12 mouse cellular contexts compared by ENCODE assay signal in the genomic region with DNA sequence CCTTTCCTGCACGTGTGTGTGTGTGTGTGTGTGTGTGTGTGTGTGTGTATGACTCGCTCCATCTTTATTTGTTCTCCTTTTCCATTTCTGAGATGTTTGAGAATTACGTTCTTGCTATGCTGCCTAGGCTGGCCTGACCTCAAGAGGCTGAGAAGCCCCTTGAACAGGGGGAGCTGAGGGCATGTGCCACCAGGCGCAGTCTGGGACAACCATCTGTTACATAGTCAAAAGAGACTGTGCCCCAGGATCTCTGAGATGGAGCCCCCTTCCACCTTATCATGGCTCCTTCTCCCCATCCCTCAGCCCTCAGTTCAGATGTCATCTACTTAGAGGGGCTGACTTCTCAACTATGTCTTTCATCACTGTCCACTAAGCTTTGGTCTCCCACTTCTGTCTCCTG. TPM values are rescaled to one million over a fixed set of nuclear protein-coding genes. Genes with fewer than 3 reads are reported as not detected.
DNase-seq lines count a peak whose midpoint lies in the region; ATAC-seq and TF ChIP-seq lines count a peak whose summit lies in the region.
"Had no signal": no experiment of that assay in that cellular context is flagged by ENCODE, and none has a peak within 500 bp of the region (broad histone marks: within the 10 kb centered on the region; RNA-seq: fewer than 3 reads in every experiment).

No protein-coding gene starts in this region.

- no peak overlapping the region for H3K9ac ChIP-seq in heart, embryonic 13.5 days
- no peak overlapping the region for H3K9ac ChIP-seq in midbrain, embryonic 13.5 days (replicated peaks)
- no peak overlapping the region for H3K9ac ChIP-seq in midbrain, postnatal 0 days (replicated peaks; ENCODE audit: low read length, poor library complexity, severe bottlenecking)
- no peak overlapping the region for H3K9ac ChIP-seq in embryonic facial prominence, embryonic 15.5 days

- H3K27me3 ChIP-seq in heart, embryonic 13.5 days (replicated peaks), result no peaks in the 10 kb centered on the region
- no peaks in the 10 kb centered on the region for H3K27me3 ChIP-seq in midbrain, embryonic 13.5 days
- H3K27me3 ChIP-seq in midbrain, postnatal 0 days (ENCODE audit: insufficient read depth, low read length), result no peaks in the 10 kb centered on the region
- no peaks in the 10 kb centered on the region for H3K27me3 ChIP-seq in embryonic facial prominence, embryonic 15.5 days
- H3K27me3 ChIP-seq in myocyte (ENCODE audit: control insufficient read depth, insufficient read depth, insufficient read length), result no peaks in the 10 kb centered on the region
- H3K27me3 ChIP-seq: neural tube, embryonic 13.5 days had no signal

- no peak overlapping the region for H3ac ChIP-seq in myocyte (ENCODE audit: control insufficient read depth, insufficient read length)

- peak overlapping the region; percentile 86; the same call in 1 of the 2 replicates for H3K4me2 ChIP-seq in heart, embryonic 13.5 days
- H3K4me2 ChIP-seq in midbrain, embryonic 13.5 days (replicated peaks), result peak overlapping the region; percentile 83
- H3K4me2 ChIP-seq in midbrain, postnatal 0 days (ENCODE audit: low read depth, low read length, poor library complexity, severe bottlenecking), result no peak overlapping the region
- peak overlapping the region; percentile 71; the same call in 1 of the 2 replicates for H3K4me2 ChIP-seq in embryonic facial prominence, embryonic 15.5 days (replicated peaks)
- peak overlapping the region; percentile 86 for H3K4me2 ChIP-seq in myocyte (ENCODE audit: low read depth)

- H3K79me2 ChIP-seq in myocyte (ENCODE audit: control insufficient read depth, insufficient read depth), result peaks cover 53% of the 10 kb centered on the region

- intact Hi-C loops in heart, postnatal 25 days (cut with DNase I), result no loop called here

- H3K9me3 ChIP-seq in heart, embryonic 13.5 days, result no peaks in the 10 kb centered on the region
- H3K9me3 ChIP-seq in midbrain, embryonic 13.5 days, result no peaks in the 10 kb centered on the region
- H3K9me3 ChIP-seq in midbrain, postnatal 0 days (ENCODE audit: low read length), result no peaks in the 10 kb centered on the region
- H3K9me3 ChIP-seq in embryonic facial prominence, embryonic 15.5 days (replicated peaks), result no peaks in the 10 kb centered on the region
- H3K9me3 ChIP-seq: neural tube, embryonic 13.5 days had no signal

- TF ChIP-seq POLR2A in myocyte (IDR thresholded peaks at IDR 0.05; ENCODE audit: insufficient read length, low read depth), result peak; percentile 26

- no peak for ATAC-seq in heart, embryonic 13.5 days (ENCODE audit: extremely low read depth, insufficient number of reproducible peaks, low FRiP score, low TSS enrichment)
- no peak for ATAC-seq in midbrain, embryonic 13.5 days
- ATAC-seq in midbrain, postnatal 0 days (ENCODE audit: low FRiP score), result no peak
- no peak for ATAC-seq in embryonic facial prominence, embryonic 15.5 days (ENCODE audit: insufficient number of reproducible peaks, low FRiP score, low TSS enrichment, low read depth)
- ATAC-seq: activated CD4-positive, CD25-positive, alpha-beta regulatory T cell, adult 4 months had no signal

- 88% methylated on average over 4 of the region's 4 CpGs for WGBS in heart, embryonic 13.5 days
- WGBS in midbrain, embryonic 13.5 days, result 93% methylated on average over 4 of the region's 4 CpGs
- 97% methylated on average over 4 of the region's 4 CpGs for WGBS in midbrain, postnatal 0 days
- 93% methylated on average over 4 of the region's 4 CpGs for WGBS in embryonic facial prominence, embryonic 15.5 days

- H3K36me3 ChIP-seq in heart, embryonic 13.5 days, result peaks cover 38% of the 10 kb centered on the region
- peaks cover 5% of the 10 kb centered on the region for H3K36me3 ChIP-seq in midbrain, embryonic 13.5 days
- no peaks in the 10 kb centered on the region for H3K36me3 ChIP-seq in midbrain, postnatal 0 days (ENCODE audit: insufficient read depth, low read length)
- H3K36me3 ChIP-seq in embryonic facial prominence, embryonic 15.5 days, result peaks cover 27% of the 10 kb centered on the region
- H3K36me3 ChIP-seq in myocyte (ENCODE audit: control insufficient read depth, insufficient read depth), result peaks cover 39% of the 10 kb centered on the region

- DNase-seq in heart, postnatal 25 days (ENCODE audit: low spot score), result no peak
- no peak for DNase-seq in midbrain, postnatal 0 days (ENCODE audit: low spot score)
- DNase-seq in cerebellum, adult 9-11 months, result no peak
- DNase-seq: kidney, adult 18-20 months; lung, postnatal 10 days; right cerebral cortex, postnatal 14 days had no signal

- H3K4me3 ChIP-seq in heart, embryonic 13.5 days, result no peak overlapping the region
- H3K4me3 ChIP-seq in midbrain, embryonic 13.5 days (replicated peaks), result no peak overlapping the region
- H3K4me3 ChIP-seq in midbrain, postnatal 0 days (ENCODE audit: low read depth, low read length), result no peak overlapping the region
- no peak overlapping the region for H3K4me3 ChIP-seq in embryonic facial prominence, embryonic 15.5 days (replicated peaks)
- H3K4me3 ChIP-seq in myocyte, result peak overlapping the region; percentile 94

- TF ChIP-seq CTCF in midbrain, postnatal 0 days (IDR thresholded peaks at IDR 0.05), result no peak

- no peak overlapping the region for H3K27ac ChIP-seq in heart, embryonic 13.5 days (replicated peaks)
- H3K27ac ChIP-seq in midbrain, embryonic 13.5 days, result no peak overlapping the region
- H3K27ac ChIP-seq in midbrain, postnatal 0 days (ENCODE audit: low read depth, low read length), result no peak overlapping the region
- H3K27ac ChIP-seq in embryonic facial prominence, embryonic 15.5 days (replicated peaks), result no peak overlapping the region

- H3K4me1 ChIP-seq in heart, embryonic 13.5 days, result peaks cover 32% of the 10 kb centered on the region
- peaks cover 34% of the 10 kb centered on the region for H3K4me1 ChIP-seq in midbrain, embryonic 13.5 days (replicated peaks)
- peaks cover 18% of the 10 kb centered on the region for H3K4me1 ChIP-seq in midbrain, postnatal 0 days (ENCODE audit: insufficient read depth, low read length)
- H3K4me1 ChIP-seq in embryonic facial prominence, embryonic 15.5 days, result peaks cover 34% of the 10 kb centered on the region

TF ChIP-seq in myocyte, 11 proteins besides CTCF, POLR2A, EP300 and RAD21:
- peak; percentile 56 for TF ChIP-seq POLR2AphosphoS2 (IDR thresholded peaks at IDR 0.05; ENCODE audit: insufficient read length, low read depth)
- no peak for TF ChIP-seq USF1 (IDR thresholded peaks at IDR 0.05; ENCODE audit: low read depth)
TF ChIP-seq in myocyte: peak in this region for 1.

RNA-seq across cellular contexts. Expression of a gene that starts 1.5 kb away (rescaled TPM):
- 77.5 and 80.3 TPM in 2 replicates for polyA plus RNA-seq in heart, embryonic 13.5 days (2015; fragmentation: Nextera tagmentation; extraction: Ambion mirVana)
- 10 to 100 TPM; 26.0 to 28.6 TPM for total RNA-seq in heart, postnatal 25 days (2021)
- 55.7 and 61.3 TPM in 2 replicates for polyA plus RNA-seq in midbrain, embryonic 13.5 days (2015; fragmentation: Nextera tagmentation; extraction: Ambion mirVana)
- total RNA-seq in midbrain, postnatal 0 days (2014; rRNA removed), result 51.4 and 65.9 TPM in 2 replicates
- polyA plus RNA-seq in midbrain, postnatal 0 days (2015; fragmentation: Nextera tagmentation; extraction: Ambion mirVana), result 45.8 and 46.9 TPM in 2 replicates
- polyA plus RNA-seq in embryonic facial prominence, embryonic 15.5 days (2015; fragmentation: Nextera tagmentation; extraction: Ambion mirVana), result 83.9 and 84.0 TPM in 2 replicates
- polyA plus RNA-seq in myocyte (2012; fragmentation: generic; extraction: Trizol), result 77.0 TPM

RNA-seq across cellular contexts. Expression of a gene that starts 1.8 kb away (rescaled TPM):
- 0.51 and 0.70 TPM in 2 replicates for polyA plus RNA-seq in heart, embryonic 13.5 days (2015; fragmentation: Nextera tagmentation; extraction: Ambion mirVana)
- 1 to 10 TPM in 1 of 2 experiments, under 1 TPM in 1; 0.62 to 2.2 TPM for total RNA-seq in heart, postnatal 25 days (2021)
- 2.0 and 2.1 TPM in 2 replicates for polyA plus RNA-seq in midbrain, embryonic 13.5 days (2015; fragmentation: Nextera tagmentation; extraction: Ambion mirVana)
- total RNA-seq in midbrain, postnatal 0 days (2014; rRNA removed), result not detected in 2 replicates
- polyA plus RNA-seq in midbrain, postnatal 0 days (2015; fragmentation: Nextera tagmentation; extraction: Ambion mirVana), result 0.62 and 1.1 TPM in 2 replicates
- polyA plus RNA-seq in embryonic facial prominence, embryonic 15.5 days (2015; fragmentation: Nextera tagmentation; extraction: Ambion mirVana), result 0.88 and 1.6 TPM in 2 replicates
- 1.9 TPM for polyA plus RNA-seq in myocyte (2012; fragmentation: generic; extraction: Trizol)

RNA-seq across cellular contexts. Expression of a gene that starts 2.0 kb away (rescaled TPM):
- polyA plus RNA-seq in heart, embryonic 13.5 days (2015; fragmentation: Nextera tagmentation; extraction: Ambion mirVana), result 2.4 and 2.7 TPM in 2 replicates
- 10 to 100 TPM; 63.7 to 64.5 TPM for total RNA-seq in heart, postnatal 25 days (2021)
- 3.8 and 5.4 TPM in 2 replicates for polyA plus RNA-seq in midbrain, embryonic 13.5 days (2015; fragmentation: Nextera tagmentation; extraction: Ambion mirVana)
- 4.8 and 6.8 TPM in 2 replicates for total RNA-seq in midbrain, postnatal 0 days (2014; rRNA removed)
- 3.4 and 3.7 TPM in 2 replicates for polyA plus RNA-seq in midbrain, postnatal 0 days (2015; fragmentation: Nextera tagmentation; extraction: Ambion mirVana)
- polyA plus RNA-seq in embryonic facial prominence, embryonic 15.5 days (2015; fragmentation: Nextera tagmentation; extraction: Ambion mirVana), result 12.4 and 14.7 TPM in 2 replicates
- 939 TPM for polyA plus RNA-seq in myocyte (2012; fragmentation: generic; extraction: Trizol)

RNA-seq across cellular contexts. Expression of a gene that starts 34.4 kb away (rescaled TPM):
- 96.5 and 101 TPM in 2 replicates for polyA plus RNA-seq in heart, embryonic 13.5 days (2015; fragmentation: Nextera tagmentation; extraction: Ambion mirVana)
- 10 to 100 TPM; 61.8 to 75.9 TPM for total RNA-seq in heart, postnatal 25 days (2021)
- polyA plus RNA-seq in midbrain, embryonic 13.5 days (2015; fragmentation: Nextera tagmentation; extraction: Ambion mirVana), result 78.9 and 88.2 TPM in 2 replicates
- total RNA-seq in midbrain, postnatal 0 days (2014; rRNA removed), result 104 and 120 TPM in 2 replicates
- polyA plus RNA-seq in midbrain, postnatal 0 days (2015; fragmentation: Nextera tagmentation; extraction: Ambion mirVana), result 89.1 and 91.0 TPM in 2 replicates
- polyA plus RNA-seq in embryonic facial prominence, embryonic 15.5 days (2015; fragmentation: Nextera tagmentation; extraction: Ambion mirVana), result 124 and 127 TPM in 2 replicates
- polyA plus RNA-seq in myocyte (2012; fragmentation: generic; extraction: Trizol), result 200 TPM

RNA-seq across cellular contexts. Expression of a gene that starts 34.5 kb away (rescaled TPM):
- polyA plus RNA-seq in heart, embryonic 13.5 days (2015; fragmentation: Nextera tagmentation; extraction: Ambion mirVana), result 56.1 and 57.0 TPM in 2 replicates
- total RNA-seq in heart, postnatal 25 days (2021), result 10 to 100 TPM; 44.3 to 47.0 TPM
- polyA plus RNA-seq in midbrain, embryonic 13.5 days (2015; fragmentation: Nextera tagmentation; extraction: Ambion mirVana), result 109 and 110 TPM in 2 replicates
- total RNA-seq in midbrain, postnatal 0 days (2014; rRNA removed), result 79.7 and 129 TPM in 2 replicates
- polyA plus RNA-seq in midbrain, postnatal 0 days (2015; fragmentation: Nextera tagmentation; extraction: Ambion mirVana), result 115 and 126 TPM in 2 replicates
- 86.6 and 89.3 TPM in 2 replicates for polyA plus RNA-seq in embryonic facial prominence, embryonic 15.5 days (2015; fragmentation: Nextera tagmentation; extraction: Ambion mirVana)
- polyA plus RNA-seq in myocyte (2012; fragmentation: generic; extraction: Trizol), result 53.8 TPM

Comparison
In these comparisons a context has a peak if more than half of its experiments do, and no peak if none do; other contexts are left out.
1. RNA of a gene that starts 2.0 kb away (polyA plus RNA-seq): 939 TPM in myocyte (single experiment); 12.4 to 14.7 TPM in embryonic facial prominence, embryonic 15.5 days, 3.8 to 5.4 TPM in midbrain, embryonic 13.5 days, 3.4 to 3.7 TPM in midbrain, postnatal 0 days and 2.4 to 2.7 TPM in heart, embryonic 13.5 days; every median in the first group is over 10 times any median in the second.